Mouse (Mus musculus): ENCODE data around the gene Slc44a5. TPM values are rescaled to one million over a fixed set of nuclear protein-coding genes. Genes with fewer than 3 reads are reported as not detected.
"Not testable (repeated sequence)": the region's sequence is repeated elsewhere in the genome, so short reads cannot be mapped to it uniquely, and the experiment has no call there.

The Slc44a5 gene
- total RNA-seq, 2 experiments from 2014 or later, result 9.0 to 9.3 TPM

DNA sequence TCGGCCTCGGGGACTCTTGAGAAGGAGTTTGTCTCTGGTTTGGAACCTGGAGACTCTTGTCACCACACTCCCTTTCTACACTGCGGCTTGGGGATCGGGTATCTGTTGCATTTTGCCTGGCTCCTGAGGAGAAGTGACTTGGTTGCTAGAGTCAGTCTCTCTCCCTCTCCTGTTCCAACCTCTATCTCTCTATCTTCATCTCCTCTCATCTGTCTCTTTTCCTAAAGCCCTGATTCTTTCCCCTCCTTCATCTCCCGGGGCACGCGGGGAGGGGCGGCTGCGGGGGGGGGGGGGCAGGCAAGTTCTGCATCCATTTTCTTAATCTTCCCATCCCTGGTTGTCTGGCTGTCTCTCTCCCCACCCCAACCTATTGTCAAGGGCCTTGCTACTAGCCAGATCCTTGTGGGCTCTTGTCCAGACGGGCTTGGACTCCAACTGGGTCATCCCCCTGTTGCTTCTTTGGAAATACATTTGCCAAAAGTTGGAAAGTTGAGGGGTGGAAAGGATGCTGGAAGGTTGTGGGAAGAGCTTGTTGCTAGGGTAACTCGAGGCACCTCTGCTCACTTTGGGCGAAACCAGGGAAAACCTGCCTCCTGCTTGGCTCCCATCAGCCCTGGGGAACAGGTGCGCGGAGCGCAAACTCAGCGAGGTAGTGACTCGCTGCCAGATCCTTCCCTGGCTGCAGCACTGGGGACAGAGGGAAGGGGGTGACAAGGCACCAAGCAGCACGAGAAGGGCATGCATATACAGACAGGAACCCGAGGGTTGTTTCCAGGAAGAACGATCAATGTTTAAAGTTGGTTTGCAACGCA lies 919 bp downstream of the Slc44a5 start:
- peak overlapping the region; percentile 72 for H3K27ac ChIP-seq
- DNase-seq (ENCODE audit: extremely low spot score in 1 of 2, low spot score in 2 of 2), result peak; percentile 28 to 31
- intact Hi-C loops (cut with DNase I), result no loop called here
- TF ChIP-seq CTCF (IDR thresholded peaks at IDR 0.05), result no peak
- peak overlapping the region; percentile 70 for H3K4me3 ChIP-seq

DNA sequence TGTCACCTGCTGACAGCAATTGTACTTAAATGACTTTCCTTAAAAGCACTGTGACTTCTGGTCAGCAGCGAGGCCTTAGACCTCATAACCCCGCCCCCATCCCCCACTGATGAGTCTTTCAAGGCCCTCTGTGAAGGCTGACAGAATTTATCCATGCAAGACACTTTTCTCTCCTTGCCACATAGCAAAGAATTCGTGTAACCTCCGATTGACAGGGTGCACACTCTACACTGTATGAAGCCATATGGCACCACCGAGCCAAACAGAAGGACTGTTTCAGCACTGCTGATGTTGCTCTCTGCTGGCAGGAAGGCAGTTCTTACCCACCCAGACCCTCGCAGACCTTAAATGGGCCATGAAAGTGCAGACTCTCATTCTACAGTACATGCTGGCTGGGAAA lies 1.8 kb downstream of the Slc44a5 start:
- no peak for TF ChIP-seq CTCF (IDR thresholded peaks at IDR 0.05)
- Histone ChIP-seq H3K4me3 (peak overlapping the region; percentile 70; the same call in 1 of the 2 replicates), H3K27ac (no peak overlapping the region)
- DNase-seq (ENCODE audit: extremely low spot score in 1 of 2, low spot score in 2 of 2), result no peak
- intact Hi-C loops (cut with DNase I), result no loop called here

DNA sequence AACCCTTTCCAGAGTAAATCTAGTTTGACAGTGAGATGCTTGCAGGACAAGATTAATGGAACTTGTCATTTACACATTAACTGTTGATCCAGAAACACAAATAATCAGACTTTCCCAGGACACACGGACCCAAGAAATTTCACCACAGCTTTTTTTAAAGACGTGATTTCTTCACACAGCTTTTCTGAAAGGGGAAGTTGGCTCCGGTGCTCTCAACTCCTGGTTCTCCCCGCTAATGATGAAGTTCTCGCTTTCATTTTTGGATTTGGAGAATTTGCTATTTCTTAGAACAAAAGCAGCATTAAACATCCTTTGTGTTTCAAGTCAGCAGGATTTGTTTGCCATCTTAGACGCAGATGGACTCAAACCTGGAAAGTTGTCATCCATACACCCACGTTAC lies 2.6 kb downstream of the Slc44a5 start:
- intact Hi-C loops (cut with DNase I), result no loop called here
- DNase-seq (ENCODE audit: extremely low spot score in 1 of 2, low spot score in 2 of 2), result no peak
- no peak overlapping the region for H3K27ac ChIP-seq
- no peak for TF ChIP-seq CTCF (IDR thresholded peaks at IDR 0.05)
- no peak overlapping the region for H3K4me3 ChIP-seq

DNA sequence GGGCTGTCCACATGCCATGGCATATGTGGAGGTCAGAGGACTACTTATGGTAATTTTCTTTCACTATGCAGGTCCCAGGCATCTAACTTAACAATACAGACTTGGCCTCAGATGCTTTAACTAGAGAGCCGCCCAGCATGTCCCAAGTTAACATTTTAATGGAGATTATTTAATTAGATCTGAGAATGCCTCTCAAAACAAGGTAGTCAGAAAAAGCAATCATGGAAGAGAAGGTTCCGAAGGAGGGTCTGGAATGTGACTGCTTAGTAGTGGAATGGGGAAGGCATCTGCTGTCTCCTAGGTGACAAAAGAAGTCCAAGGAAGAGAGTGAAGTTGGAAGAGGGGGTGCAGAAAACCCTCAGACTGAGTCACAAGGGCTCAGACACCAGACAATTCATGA lies 7.4 kb downstream of the Slc44a5 start:
- TF ChIP-seq CTCF (IDR thresholded peaks at IDR 0.05), result no peak
- intact Hi-C loops (cut with DNase I), result no loop called here
- no peak for DNase-seq (ENCODE audit: extremely low spot score in 1 of 2, low spot score in 2 of 2)
- H3K4me3 ChIP-seq, result no peak overlapping the region
- no peak overlapping the region for H3K27ac ChIP-seq

DNA sequence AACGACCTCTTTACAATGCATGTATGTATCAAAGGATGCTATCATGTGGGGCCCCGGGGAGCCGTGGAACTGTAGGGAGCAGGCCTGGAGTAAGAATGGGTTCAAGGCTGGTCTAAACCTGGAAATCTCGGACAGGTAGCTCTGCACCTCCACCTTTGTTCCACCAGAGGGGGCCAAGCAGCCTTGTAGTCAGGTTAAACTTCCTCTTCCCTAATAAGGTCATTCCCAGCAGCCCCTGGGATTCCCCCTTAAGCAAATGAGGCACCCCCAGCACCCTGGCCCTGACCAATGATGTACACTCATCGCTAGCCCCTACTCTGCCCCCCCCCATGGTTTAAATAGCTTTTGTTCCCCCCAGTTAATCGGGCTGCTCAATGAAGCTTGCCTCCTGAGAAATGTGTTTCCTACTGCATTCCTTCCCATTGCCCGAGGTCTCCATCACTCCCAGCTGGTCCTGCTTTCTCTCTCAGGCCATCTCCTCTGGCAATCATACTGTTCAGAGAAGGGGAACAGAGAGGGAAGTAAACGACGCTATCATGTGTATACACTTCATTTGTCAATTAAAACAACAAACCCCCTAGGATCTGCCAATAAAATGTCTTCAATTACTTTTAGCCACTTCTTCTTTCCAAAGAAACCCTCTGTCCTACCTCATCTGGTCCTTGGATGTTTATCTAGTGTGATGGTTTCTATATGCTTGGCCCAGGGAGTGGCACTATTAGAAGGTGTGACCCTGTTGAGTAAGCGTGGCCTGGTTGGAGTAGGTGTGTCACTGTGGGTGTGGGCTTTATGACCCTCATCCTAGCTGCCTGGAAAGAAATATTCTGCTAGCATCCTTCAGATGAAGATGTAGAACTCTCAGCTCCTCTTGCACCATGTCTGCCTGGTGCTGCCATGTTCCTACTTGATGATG lies 11.4 kb downstream of the Slc44a5 start:
- TF ChIP-seq CTCF (IDR thresholded peaks at IDR 0.05), result peak; percentile 66
- intact Hi-C loops (cut with DNase I), result loop anchor here (1.0 kb wide), 1 partner anchor 242 kb away; no protein-coding TSS in a partner anchor
- Histone ChIP-seq H3K27ac (no peak overlapping the region), H3K4me3 (no peak overlapping the region)
- DNase-seq (ENCODE audit: extremely low spot score in 1 of 2, low spot score in 2 of 2), result peak in 1 of 2 experiments; percentile 38

DNA sequence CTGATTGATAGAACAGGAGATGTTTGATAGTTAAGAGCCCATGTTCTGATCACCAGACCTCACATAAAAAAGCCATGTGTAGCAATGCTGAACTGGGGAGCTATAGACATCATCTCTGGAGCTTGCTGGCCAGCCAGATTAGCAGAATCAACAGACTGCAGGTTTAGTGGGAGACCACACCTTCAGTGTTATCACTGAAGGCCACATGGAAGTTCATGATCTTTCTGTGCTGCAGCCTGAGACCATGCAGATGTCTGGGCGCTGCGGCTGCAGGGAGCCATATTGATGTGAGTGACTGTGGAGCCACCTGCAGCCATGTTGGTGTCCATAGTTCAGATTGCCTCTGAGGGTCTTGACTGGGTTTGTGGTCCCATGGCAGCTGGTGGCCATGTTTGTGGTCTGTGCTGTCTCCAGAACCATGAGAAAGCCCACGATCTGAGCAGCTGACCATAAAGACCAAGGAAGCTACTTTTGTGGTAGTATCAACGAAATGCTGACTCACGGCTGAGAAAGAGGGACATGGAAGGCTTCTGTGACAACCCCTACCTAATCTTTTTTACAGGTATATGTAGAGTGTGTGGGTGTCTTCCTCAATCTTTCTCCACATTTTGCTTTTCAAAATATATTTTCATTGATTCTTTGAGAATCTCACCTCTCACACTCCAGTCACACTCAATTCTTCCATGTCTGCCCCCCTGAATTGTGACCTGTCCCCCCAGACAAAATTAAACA lies 26.7 kb downstream of the Slc44a5 start:
- TF ChIP-seq CTCF (IDR thresholded peaks at IDR 0.05), result no peak
- Histone ChIP-seq H3K27ac (no peak overlapping the region), H3K4me3 (no peak overlapping the region)
- intact Hi-C loops (cut with DNase I), result no loop called here
- DNase-seq (ENCODE audit: extremely low spot score in 1 of 2, low spot score in 2 of 2), result no peak

DNA sequence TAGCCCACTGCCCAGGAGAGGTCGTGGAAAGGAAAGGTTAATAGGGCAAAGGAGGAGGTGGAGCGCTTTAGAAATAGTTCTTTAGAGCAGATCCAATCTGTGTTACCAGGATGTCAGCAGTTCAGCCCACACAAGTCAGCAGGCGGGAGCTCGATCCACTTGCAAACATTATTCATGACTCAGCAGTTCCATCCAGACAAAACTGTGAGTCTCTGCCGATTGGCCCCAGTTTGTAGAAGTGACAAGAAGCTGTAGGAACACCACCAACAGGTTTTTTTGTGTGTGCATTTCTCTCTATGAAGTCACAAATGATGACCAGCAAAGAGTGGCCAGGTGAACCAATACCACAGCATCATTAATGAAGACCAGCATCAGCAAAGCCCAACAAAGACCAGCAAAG lies 28.1 kb downstream of the Slc44a5 start:
- TF ChIP-seq CTCF (IDR thresholded peaks at IDR 0.05), result no peak
- Histone ChIP-seq H3K27ac (no peak overlapping the region), H3K4me3 (no peak overlapping the region)
- DNase-seq (ENCODE audit: extremely low spot score in 1 of 2, low spot score in 2 of 2), result no peak
- intact Hi-C loops (cut with DNase I), result no loop called here

DNA sequence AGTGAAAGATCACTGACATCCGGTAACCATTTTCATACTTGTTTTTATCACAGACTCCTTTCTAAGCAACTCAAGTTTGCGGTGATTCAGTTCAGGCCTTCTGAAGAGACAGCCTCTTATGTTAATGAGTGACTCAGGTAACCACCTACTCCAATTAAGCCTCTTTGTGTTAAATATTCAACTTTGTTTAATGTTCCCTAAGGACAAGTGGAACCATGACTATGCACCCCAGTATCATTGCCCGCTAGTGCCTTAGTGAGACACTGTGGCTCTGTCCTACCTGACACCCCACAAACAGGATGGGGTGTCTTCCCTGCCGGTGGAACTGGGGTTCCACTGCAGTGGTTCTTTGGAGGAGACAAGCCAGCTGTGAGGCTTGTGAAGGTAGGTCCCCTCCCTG lies 73.6 kb downstream of the Slc44a5 start:
- DNase-seq (ENCODE audit: extremely low spot score in 1 of 2, low spot score in 2 of 2), result no peak
- no peak for TF ChIP-seq CTCF (IDR thresholded peaks at IDR 0.05)
- no peak overlapping the region for H3K4me3 ChIP-seq
- H3K27ac ChIP-seq, result no peak overlapping the region
- intact Hi-C loops (cut with DNase I), result no loop called here

DNA sequence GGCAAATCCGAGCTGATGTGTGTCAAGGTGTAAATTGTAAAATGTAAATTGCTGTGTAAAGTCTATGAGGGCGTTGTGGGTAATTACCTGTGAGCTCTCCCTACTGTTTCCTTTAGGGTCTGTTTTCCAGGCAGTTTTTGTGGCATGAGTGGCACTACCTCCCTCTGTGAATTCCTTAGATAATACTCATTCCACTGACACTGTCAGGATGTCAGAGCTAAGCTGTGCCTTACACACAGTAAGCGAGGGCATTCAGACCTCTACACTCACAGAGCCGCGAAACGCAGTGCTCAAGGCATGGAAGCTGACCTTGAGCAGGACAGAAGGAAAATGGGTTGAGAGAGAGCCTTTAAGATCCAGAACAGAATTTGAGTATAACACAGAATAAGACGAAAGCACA lies 80.1 kb downstream of the Slc44a5 start:
- TF ChIP-seq CTCF (IDR thresholded peaks at IDR 0.05), result no peak
- Histone ChIP-seq H3K4me3 (no peak overlapping the region), H3K27ac (no peak overlapping the region)
- no peak for DNase-seq (ENCODE audit: extremely low spot score in 1 of 2, low spot score in 2 of 2)
- intact Hi-C loops (cut with DNase I), result no loop called here

DNA sequence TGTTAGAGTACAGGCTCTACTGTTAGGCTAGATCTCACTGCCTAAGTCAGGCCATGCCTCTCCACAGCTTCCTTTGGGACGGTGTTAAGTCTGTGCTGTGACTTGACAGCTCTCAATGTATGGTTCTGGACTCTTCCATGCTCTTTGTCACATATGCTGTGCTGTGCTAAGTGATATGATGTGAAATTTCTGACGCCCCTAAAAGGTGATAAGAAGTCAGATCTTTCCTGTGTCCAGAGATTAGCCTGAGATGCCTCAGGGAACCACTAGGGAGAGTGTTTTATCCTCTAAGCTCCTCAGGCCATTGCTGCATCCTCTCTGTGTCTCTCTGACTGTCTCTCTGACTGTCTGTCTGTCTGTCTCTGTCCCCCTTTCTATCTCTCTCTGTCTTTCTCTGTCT lies 84.2 kb downstream of the Slc44a5 start:
- no peak for DNase-seq (ENCODE audit: extremely low spot score in 1 of 2, low spot score in 2 of 2)
- intact Hi-C loops (cut with DNase I), result no loop called here
- Histone ChIP-seq H3K27ac (no peak overlapping the region), H3K4me3 (no peak overlapping the region)
- no peak for TF ChIP-seq CTCF (IDR thresholded peaks at IDR 0.05)

DNA sequence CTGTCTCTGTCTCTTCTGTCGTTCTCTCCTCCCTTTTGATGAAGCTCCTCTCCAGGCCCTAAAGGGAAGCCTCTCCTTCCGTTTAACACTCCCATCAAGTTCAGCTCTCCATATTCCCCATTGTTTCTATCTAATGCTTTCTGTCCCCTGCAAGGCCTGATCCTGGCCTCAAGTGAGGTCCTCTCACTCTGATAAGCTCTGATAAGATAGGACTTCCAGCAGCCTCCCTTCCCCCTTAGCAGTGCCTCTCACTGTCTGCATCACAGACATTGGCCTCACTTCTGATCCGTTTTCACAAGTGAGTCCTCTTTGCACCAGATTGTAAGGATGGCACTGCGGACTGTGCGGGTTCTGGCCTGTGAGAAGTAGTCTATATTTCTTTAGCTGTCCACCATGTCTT lies 85.0 kb downstream of the Slc44a5 start:
- no peak for TF ChIP-seq CTCF (IDR thresholded peaks at IDR 0.05)
- no peak for DNase-seq (ENCODE audit: extremely low spot score in 1 of 2, low spot score in 2 of 2)
- intact Hi-C loops (cut with DNase I), result no loop called here
- no peak overlapping the region for H3K4me3 ChIP-seq
- H3K27ac ChIP-seq, result no peak overlapping the region

DNA sequence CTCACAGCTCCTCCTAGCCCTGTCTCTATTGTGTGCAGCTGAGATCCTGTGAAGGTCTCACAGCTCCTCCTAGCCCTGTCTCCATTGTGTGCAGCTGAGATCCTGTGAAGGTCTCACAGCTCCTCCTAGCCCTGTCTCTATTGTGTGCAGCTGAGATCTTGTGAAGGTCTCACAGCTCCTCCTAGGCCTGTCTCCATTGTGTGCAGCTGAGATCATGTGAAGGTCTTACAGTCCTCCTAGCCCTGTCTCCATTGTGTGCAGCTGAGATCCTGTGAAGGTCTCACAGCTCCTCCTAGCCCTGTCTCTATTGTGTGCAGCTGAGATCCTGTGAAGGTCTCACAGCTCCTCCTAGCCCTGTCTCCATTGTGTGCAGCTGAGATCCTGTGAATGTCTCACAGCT lies 98.8 kb downstream of the Slc44a5 start:
- H3K4me3 ChIP-seq; intact Hi-C loops (cut with DNase I); DNase-seq (ENCODE audit: extremely low spot score in 1 of 2, low spot score in 2 of 2); H3K27ac ChIP-seq: not testable (repeated sequence)

Data from left cerebral cortex, adult 2 months (tissue).